Mouse (Mus musculus): ENCODE measurements around the gene 3100002H09Rik. TPM values are rescaled to one million over a fixed set of nuclear protein-coding genes. Genes with fewer than 3 reads are reported as not detected.
A peak's percentile ranks its signal among the peaks of the same experiment; 100 is the strongest.

The 3100002H09Rik gene
- polyA plus RNA-seq, 1 experiment from 2014 or later = 0.61 TPM

DNA sequence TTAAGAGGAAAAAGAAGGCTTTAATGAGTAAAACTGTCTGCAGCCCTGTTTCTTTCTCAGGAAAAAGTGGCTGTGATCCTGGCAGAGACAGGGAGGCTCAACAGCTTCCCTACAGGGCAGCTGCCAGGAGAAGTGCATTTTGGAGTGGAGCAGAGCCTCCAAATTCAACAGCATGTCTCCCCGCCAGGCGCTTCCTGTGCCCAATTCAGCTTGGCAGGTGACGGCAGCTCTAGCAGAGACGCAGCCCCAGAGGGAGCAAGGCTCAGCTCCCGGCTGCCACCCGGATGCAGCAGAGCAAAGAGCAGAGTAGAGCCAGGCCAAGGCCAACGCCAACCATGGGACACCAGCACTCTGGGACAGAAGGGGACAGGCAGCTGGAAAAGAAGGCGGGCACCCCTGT, 3.4 kb downstream of the 3100002H09Rik start:
- DNase-seq (ENCODE audit: extremely low spot score, low spot score) = no peak
- H3K27me3 ChIP-seq (ENCODE audit: poor library complexity, severe bottlenecking) = peaks cover 36% of the 10 kb centered on the region
- H3K36me3 ChIP-seq (replicated peaks) = no peaks in the 10 kb centered on the region
- H3K27ac ChIP-seq = peak overlapping the region; percentile 56
- no peaks in the 10 kb centered on the region for H3K9me3 ChIP-seq
- no peak overlapping the region for H3K4me3 ChIP-seq
- peaks cover 19% of the 10 kb centered on the region for H3K4me1 ChIP-seq
- 75% methylated on average over 8 of the region's 8 CpGs for WGBS

DNA sequence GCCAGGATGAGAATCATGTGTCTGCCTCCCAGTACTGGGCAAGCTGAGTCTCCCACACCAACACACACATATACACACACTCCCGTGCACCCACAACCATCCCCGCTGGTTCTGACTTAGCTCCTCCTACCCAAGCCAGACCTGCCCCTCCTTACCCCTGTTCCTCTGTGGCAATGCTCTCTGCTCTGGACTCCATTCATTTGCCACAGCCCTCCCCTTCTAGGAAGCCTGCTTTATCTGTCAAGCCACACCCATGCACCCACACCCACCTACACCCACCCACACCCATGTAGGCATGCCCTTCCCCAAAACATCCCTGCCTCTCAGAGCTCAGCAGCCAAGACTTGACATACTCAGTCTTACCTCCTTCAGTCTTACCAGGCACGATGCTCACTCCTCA, 4.4 kb downstream of the 3100002H09Rik start:
- Histone ChIP-seq H3K4me1 (peaks cover 19% of the 10 kb centered on the region), H3K4me3 (no peak overlapping the region), H3K36me3 (replicated peaks) (no peaks in the 10 kb centered on the region), H3K27ac (peak overlapping the region; percentile 51; the same call in 1 of the 2 replicates), H3K9me3 (no peaks in the 10 kb centered on the region), H3K27me3 (ENCODE audit: poor library complexity, severe bottlenecking) (peaks cover 36% of the 10 kb centered on the region)
- DNase-seq (ENCODE audit: extremely low spot score, low spot score) = no peak
- 84% methylated on average over 3 of the region's 3 CpGs for WGBS

DNA sequence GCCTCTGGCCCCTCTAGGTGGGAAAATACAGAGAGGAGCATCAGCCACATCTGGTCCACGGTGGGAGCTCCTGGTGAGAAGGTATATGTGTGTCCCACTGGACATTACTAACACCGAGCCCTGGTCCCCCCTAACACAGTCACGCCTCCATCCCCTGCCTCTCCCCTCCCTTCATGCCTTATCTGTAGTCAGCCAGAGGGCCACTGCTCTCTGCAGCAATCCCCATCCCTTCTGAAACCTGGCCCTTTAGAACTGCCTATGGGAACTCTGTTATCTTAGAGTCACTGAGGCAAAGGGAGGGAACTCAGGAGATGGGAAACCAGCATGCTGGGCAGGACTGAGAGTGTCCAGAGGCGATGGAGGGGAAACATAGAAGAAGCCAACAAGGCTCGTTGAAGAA, 5.3 kb downstream of the 3100002H09Rik start:
- DNase-seq (ENCODE audit: extremely low spot score, low spot score) = no peak
- 66% methylated on average over 5 of the region's 5 CpGs for WGBS
- H3K27me3 ChIP-seq (ENCODE audit: poor library complexity, severe bottlenecking) = peaks cover 36% of the 10 kb centered on the region
- no peak overlapping the region for H3K4me3 ChIP-seq
- no peaks in the 10 kb centered on the region for H3K9me3 ChIP-seq
- H3K4me1 ChIP-seq = peaks cover 19% of the 10 kb centered on the region
- peak overlapping the region; percentile 51; the same call in 1 of the 2 replicates for H3K27ac ChIP-seq
- H3K36me3 ChIP-seq (replicated peaks) = no peaks in the 10 kb centered on the region

DNA sequence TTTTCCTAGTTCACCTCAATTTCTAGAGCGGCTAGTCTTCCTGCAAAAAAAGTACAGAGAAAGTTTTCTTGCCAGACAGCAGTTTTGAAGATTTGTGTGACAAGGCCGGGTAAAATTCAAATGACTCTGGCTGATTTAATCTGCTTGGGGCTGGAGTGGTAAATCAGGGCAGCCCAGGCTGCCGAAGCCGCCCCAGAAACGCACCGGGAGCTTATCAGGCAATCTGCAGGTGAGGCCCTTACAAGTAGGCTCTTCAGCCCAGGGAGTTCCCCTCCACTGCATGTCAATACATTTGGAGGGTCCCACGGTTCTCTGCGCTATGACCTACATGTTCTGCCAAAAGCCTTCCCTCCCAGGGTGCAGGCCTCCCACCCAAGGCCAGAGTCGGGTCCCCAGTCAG, 6.9 kb downstream of the 3100002H09Rik start:
- DNase-seq (ENCODE audit: extremely low spot score, low spot score) = no peak
- Histone ChIP-seq H3K27ac (no peak overlapping the region), H3K9me3 (no peaks in the 10 kb centered on the region), H3K27me3 (ENCODE audit: poor library complexity, severe bottlenecking) (peaks cover 36% of the 10 kb centered on the region), H3K4me3 (no peak overlapping the region), H3K4me1 (peaks cover 19% of the 10 kb centered on the region), H3K36me3 (replicated peaks) (no peaks in the 10 kb centered on the region)
- 37% methylated on average over 9 of the region's 9 CpGs for WGBS

DNA sequence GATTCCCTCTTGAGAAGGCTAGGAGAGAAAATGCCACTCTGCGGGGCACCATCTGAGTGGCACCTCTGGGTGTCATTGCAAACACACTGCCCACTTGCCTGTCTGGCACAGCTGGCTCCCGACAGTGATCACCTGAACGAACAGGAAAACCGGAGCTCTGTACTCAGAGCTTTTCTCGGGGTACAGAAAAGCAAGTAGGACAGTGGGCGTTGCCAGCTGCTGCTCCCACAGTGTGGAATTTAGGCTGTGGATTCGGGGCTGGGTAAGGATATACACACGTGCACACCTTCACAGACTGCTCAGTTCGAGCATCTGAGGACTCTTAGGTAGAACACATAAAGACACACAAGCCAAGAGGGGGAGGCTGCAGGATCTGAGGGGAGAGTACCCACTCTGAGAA, 14.7 kb downstream of the 3100002H09Rik start:
- Histone ChIP-seq H3K4me1 (peaks cover 12% of the 10 kb centered on the region; the same call in 1 of the 2 replicates), H3K36me3 (replicated peaks) (no peaks in the 10 kb centered on the region), H3K27me3 (ENCODE audit: poor library complexity, severe bottlenecking) (peaks cover 37% of the 10 kb centered on the region), H3K9me3 (no peaks in the 10 kb centered on the region), H3K4me3 (no peak overlapping the region), H3K27ac (no peak overlapping the region)
- DNase-seq (ENCODE audit: extremely low spot score, low spot score) = no peak
- 83% methylated on average over 9 of the region's 9 CpGs for WGBS

DNA sequence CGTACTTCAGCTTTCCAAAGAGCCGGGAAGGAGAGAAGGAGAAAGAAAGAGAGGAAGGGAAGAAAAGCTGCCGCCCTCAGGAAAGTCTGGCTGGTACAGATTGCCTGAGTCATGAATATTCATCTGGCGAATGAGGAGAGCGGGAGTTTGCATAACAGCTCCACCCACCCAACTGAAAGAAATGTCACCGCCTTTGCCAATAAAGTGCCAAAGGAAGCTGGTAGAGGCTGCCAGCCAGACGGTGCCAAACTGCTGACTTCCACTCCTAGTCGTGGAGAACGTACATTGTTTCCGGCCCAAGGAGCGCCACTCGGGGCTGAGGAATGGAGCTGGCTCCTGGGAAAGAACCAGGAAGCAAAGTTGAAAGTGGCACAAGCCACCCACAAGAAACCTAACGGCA, 15.7 kb downstream of the 3100002H09Rik start:
- Histone ChIP-seq H3K4me1 (peaks cover 16% of the 10 kb centered on the region; the same call in 1 of the 2 replicates), H3K27ac (no peak overlapping the region), H3K27me3 (ENCODE audit: poor library complexity, severe bottlenecking) (peaks cover 40% of the 10 kb centered on the region), H3K9me3 (no peaks in the 10 kb centered on the region), H3K4me3 (no peak overlapping the region), H3K36me3 (replicated peaks) (no peaks in the 10 kb centered on the region)
- WGBS = 54% methylated on average over 13 of the region's 13 CpGs
- DNase-seq (ENCODE audit: extremely low spot score, low spot score) = no peak

DNA sequence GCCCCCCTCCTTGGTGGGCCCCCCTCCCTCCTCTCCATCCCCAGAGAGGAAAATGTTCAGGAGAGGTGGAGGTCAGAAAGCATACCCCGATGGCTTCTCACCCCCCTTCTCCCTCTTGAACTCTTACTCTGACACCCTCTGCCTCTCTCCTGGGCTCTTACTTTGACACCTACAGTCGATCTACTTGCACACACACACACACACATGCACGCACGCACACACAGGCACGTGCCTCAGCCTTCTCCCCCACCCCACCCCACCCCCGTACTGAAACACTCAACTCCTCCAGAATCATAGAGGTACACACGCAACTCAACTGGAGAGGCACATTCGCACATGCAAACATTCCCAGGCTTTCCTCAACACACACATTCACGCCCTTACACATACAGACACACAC, 16.9 kb downstream of the 3100002H09Rik start:
- H3K36me3 ChIP-seq (replicated peaks) = no peaks in the 10 kb centered on the region
- peaks cover 44% of the 10 kb centered on the region for H3K27me3 ChIP-seq (ENCODE audit: poor library complexity, severe bottlenecking)
- H3K9me3 ChIP-seq = no peaks in the 10 kb centered on the region
- no peak overlapping the region for H3K27ac ChIP-seq
- H3K4me1 ChIP-seq = peaks cover 18% of the 10 kb centered on the region
- H3K4me3 ChIP-seq = no peak overlapping the region
- DNase-seq (ENCODE audit: extremely low spot score, low spot score) = no peak
- WGBS = 81% methylated on average over 9 of the region's 9 CpGs

DNA sequence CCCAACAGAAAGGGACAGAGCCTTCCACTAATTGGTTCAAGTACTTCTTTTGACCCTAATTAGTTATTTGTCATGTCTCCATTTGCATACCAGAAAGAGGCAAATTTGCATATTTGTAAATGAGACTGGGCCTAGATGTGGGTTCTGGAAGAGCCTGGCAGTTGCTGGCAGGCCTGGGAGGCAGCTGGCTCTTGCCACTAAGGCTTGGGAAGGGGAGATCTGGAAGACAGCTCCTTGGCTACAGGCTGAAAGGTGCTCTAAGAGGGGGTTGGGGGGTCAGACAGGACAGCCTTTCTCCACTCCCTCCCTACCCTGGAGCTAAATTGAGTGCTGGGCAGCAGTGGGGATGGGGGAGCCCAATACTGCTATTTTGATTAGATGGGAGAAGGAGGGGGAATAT, 17.4 kb downstream of the 3100002H09Rik start:
- H3K36me3 ChIP-seq (replicated peaks) = no peaks in the 10 kb centered on the region
- peaks cover 46% of the 10 kb centered on the region for H3K27me3 ChIP-seq (ENCODE audit: poor library complexity, severe bottlenecking)
- H3K4me3 ChIP-seq = no peak overlapping the region
- no peaks in the 10 kb centered on the region for H3K9me3 ChIP-seq
- H3K27ac ChIP-seq = 0 out of 2 replicates have a peak overlapping the region, but pooled peaks have one; percentile 17
- no peak for DNase-seq (ENCODE audit: extremely low spot score, low spot score)
- peaks cover 19% of the 10 kb centered on the region for H3K4me1 ChIP-seq

DNA sequence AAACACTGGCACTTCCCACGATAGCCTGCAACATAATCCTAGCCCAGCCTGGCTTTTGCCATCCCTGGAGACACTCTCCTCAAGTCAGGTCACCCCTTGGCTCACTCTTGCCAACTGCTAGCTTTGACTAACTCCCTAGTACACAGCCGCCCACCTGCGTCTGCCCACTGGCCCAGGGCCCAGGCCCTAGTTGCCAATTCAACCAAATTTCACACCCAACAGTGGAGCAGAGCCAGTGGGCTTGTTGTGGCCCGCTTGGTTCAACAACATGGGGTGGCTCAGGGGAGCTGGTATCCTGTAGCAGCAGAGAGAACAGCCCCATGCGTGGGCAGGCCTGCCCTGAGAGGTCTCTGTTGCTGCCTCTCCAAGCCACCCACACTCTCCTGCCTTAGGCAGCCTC, 18.4 kb downstream of the 3100002H09Rik start:
- Histone ChIP-seq H3K27me3 (ENCODE audit: poor library complexity, severe bottlenecking) (peaks cover 44% of the 10 kb centered on the region), H3K36me3 (replicated peaks) (no peaks in the 10 kb centered on the region), H3K4me1 (peaks cover 19% of the 10 kb centered on the region), H3K4me3 (no peak overlapping the region), H3K27ac (no peak overlapping the region), H3K9me3 (no peaks in the 10 kb centered on the region)
- WGBS = 89% methylated on average over 5 of the region's 5 CpGs
- DNase-seq (ENCODE audit: extremely low spot score, low spot score) = no peak

DNA sequence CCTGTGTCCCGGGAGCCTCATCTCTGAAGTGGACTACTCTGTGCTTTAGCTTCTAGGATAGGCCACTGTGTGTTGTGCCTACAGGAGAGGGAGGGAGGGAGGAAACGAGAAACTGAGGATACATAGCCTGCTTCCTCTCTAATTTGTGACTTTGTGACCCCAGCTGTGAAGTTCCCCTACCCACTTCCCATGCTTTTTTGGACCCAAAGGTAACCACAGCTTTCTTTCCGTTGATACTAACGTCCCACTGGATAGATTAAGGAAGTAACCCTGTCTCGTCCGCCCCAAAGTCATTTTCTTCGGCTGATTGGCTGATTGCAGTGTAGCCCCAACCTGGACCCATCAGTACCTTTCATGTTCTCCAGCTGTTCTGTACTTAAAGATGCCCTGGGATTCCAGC, 29.9 kb downstream of the 3100002H09Rik start:
- 0 out of 2 replicates have a peak, but pooled peaks cover 7% of the 10 kb centered on the region for H3K9me3 ChIP-seq
- H3K36me3 ChIP-seq (replicated peaks) = no peaks in the 10 kb centered on the region
- no peak overlapping the region for H3K27ac ChIP-seq
- peaks cover 49% of the 10 kb centered on the region for H3K27me3 ChIP-seq (ENCODE audit: poor library complexity, severe bottlenecking)
- 88% methylated on average over 7 of the region's 7 CpGs for WGBS
- no peak overlapping the region for H3K4me3 ChIP-seq
- DNase-seq (ENCODE audit: extremely low spot score, low spot score) = no peak
- peaks cover 21% of the 10 kb centered on the region for H3K4me1 ChIP-seq

DNA sequence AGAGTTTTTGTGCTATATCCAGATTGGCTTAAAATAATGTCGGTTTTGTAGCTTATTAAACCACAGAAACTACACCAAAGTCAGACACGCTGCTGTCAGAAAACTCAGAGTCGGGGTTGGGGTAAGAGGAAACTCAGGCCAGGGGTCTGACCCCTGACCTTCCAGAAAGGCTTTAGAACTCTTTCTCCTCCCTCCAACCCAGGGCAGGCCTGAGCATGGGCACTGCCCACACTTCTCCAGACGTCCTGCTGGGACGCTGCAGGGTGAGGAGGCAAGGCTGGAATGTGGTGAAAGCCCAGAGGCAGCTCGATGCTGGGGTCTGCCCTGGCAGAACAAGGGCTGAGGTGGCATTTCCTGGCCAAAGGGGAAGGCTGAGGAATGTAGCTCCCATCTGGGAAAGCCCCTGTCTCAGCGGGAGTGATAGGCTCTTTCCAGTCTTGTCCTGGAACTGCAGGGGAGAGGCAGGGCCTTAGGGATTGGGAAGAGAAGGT, 34.6 kb downstream of the 3100002H09Rik start:
- Histone ChIP-seq H3K4me3 (peak overlapping the region; percentile 61), H3K27ac (no peak overlapping the region; the same call in 1 of the 2 replicates), H3K4me1 (peaks cover 26% of the 10 kb centered on the region), H3K27me3 (ENCODE audit: poor library complexity, severe bottlenecking) (peaks cover 73% of the 10 kb centered on the region), H3K36me3 (replicated peaks) (no peaks in the 10 kb centered on the region), H3K9me3 (0 out of 2 replicates have a peak, but pooled peaks cover 7% of the 10 kb centered on the region)
- no peak for DNase-seq (ENCODE audit: extremely low spot score, low spot score)
- under 1% methylated on average over 7 of the region's 7 CpGs for WGBS

DNA sequence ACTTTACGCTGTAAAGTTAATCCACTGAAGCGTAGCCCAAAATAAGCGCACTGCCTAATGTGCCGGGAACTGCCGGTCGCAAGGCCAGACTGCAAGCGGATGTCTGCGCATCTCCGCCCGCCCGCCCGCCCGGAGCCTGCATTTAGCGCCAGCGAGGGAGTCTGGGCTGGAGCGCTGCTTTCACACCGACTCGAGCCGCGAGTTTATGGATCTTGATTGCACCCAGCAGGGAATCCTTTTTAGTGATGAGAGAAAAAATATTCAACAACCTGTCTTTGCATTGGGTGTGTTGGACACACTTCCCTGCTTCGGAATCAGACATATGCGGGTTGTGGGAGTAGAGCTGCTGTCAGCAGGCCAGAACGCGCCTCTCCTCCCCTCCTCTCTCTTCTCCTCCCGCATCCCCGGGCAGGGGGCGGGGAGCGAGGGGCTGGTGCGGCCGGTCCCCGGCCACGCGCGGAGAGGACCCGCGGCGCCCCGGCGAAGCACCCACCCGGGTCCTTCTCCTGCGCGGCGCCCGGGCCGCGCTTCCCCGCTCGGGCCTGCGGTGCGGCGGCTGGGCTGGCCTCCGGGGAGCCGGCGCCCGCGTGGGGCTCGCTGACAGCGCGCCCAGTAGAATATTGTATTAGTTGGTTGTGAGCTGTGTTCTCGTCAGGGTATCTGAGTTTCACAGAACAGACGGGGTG, 35.2 kb downstream of the 3100002H09Rik start:
- Histone ChIP-seq H3K27ac (peak overlapping the region; percentile 48), H3K27me3 (ENCODE audit: poor library complexity, severe bottlenecking) (peaks cover 79% of the 10 kb centered on the region)
- under 1% methylated on average over 61 of the region's 61 CpGs for WGBS

DNA sequence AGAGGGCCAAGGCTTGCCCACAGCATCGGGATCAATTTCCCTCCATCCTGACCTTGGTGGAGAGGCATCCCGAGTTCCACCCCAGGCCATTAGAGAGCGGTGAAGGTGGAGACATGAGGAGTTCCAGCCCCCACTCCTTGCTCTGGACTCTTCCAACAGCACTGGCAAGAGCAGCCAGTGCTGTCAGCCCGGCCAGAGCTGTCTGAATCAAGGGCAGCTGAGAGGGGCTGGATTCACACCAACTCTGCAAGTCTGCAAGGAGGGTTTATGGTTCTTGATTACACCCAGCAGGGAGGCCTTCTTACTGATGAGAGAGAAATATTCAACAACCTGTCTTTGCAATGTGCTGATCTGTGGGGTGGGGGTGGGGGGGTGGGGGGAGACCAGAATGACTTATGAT, 37.0 kb downstream of the 3100002H09Rik start:
- Histone ChIP-seq H3K27ac (no peak overlapping the region), H3K4me1 (peaks cover 41% of the 10 kb centered on the region), H3K9me3 (0 out of 2 replicates have a peak, but pooled peaks cover 6% of the 10 kb centered on the region), H3K4me3 (no peak overlapping the region), H3K27me3 (ENCODE audit: poor library complexity, severe bottlenecking) (peaks cover 95% of the 10 kb centered on the region), H3K36me3 (replicated peaks) (no peaks in the 10 kb centered on the region)
- DNase-seq (ENCODE audit: extremely low spot score, low spot score) = no peak
- WGBS = 68% methylated on average over 4 of the region's 4 CpGs

More for the DNA sequence above, 35.2 kb downstream of the 3100002H09Rik start:
- peak; percentile 35 for DNase-seq (ENCODE audit: extremely low spot score, low spot score)
- Histone ChIP-seq H3K4me3 (peak overlapping the region; percentile 61), H3K4me1 (peaks cover 29% of the 10 kb centered on the region), H3K36me3 (replicated peaks) (no peaks in the 10 kb centered on the region), H3K9me3 (0 out of 2 replicates have a peak, but pooled peaks cover 7% of the 10 kb centered on the region)
